Mouse (Mus musculus) MEL (cell line): ENCODE results near the gene Pcsk5. TPM values are rescaled to one million over a fixed set of nuclear protein-coding genes. Genes with fewer than 3 reads are reported as not detected.
A peak's percentile ranks its signal among the peaks of the same experiment; 100 is the strongest.

Experiments
- DNase-seq: peaks from one replicate; pipeline ENCODE4 v3.0.0; 2011; ENCODE audit warnings: low read depth, low spot score
- H3K27ac ChIP-seq: 2 replicates; pipeline ENCODE4 v1.5.1; 2012; ENCODE audit warnings: low read depth, mild to moderate bottlenecking, control low read depth, low read length, moderate library complexity; ENCODE audit not compliant: control insufficient read depth
- H3K27me3 ChIP-seq, 2 experiments: fragments of 150-350 bp in 1 of 2; sonication (generic) in 1 of 2; 2 replicates each; pipeline ENCODE4 v1.6.1; 2012; ENCODE audit warnings: low read length in 2 of 2, mild to moderate bottlenecking in 2 of 2, improper control_type of control experiment in 1 of 2, moderate library complexity in 1 of 2; ENCODE audit not compliant: insufficient read depth in 2 of 2, control insufficient read depth in 1 of 2
- H3K36me3 ChIP-seq, 2 experiments: 2 replicates each; pipeline ENCODE4 v1.6.1; 2012 to 2014; ENCODE audit warnings: low read length in 2 of 2, improper control_type of control experiment in 1 of 2, inconsistent platforms in 1 of 2, mild to moderate bottlenecking in 1 of 2; ENCODE audit not compliant: insufficient read depth in 2 of 2, control insufficient read depth in 1 of 2
- H3K4me1 ChIP-seq, 2 experiments: fragments of 150-350 bp in 1 of 2; sonication (generic) in 1 of 2; 2 replicates each; pipeline ENCODE4 v1.6.1; 2012; ENCODE audit warnings: low read length in 2 of 2, improper control_type of control experiment in 1 of 2, mild to moderate bottlenecking in 1 of 2; ENCODE audit not compliant: insufficient read depth in 2 of 2, control insufficient read depth in 1 of 2
- H3K4me3 ChIP-seq, 2 experiments: fragments of 150-350 bp in 1 of 2; sonication (generic) in 1 of 2; 2 replicates each; pipeline ENCODE4 v1.5.1; 2012; ENCODE audit warnings: low read depth in 2 of 2, low read length in 2 of 2, mild to moderate bottlenecking in 2 of 2, moderate library complexity in 2 of 2, control low read depth in 1 of 2, improper control_type of control experiment in 1 of 2; ENCODE audit not compliant: control insufficient read depth in 1 of 2, insufficient read depth in 1 of 2
- H3K79me2 ChIP-seq: 2 replicates; pipeline ENCODE4 v1.6.1; 2012; ENCODE audit warnings: mild to moderate bottlenecking, low read length, moderate library complexity; ENCODE audit not compliant: control insufficient read depth, poor library complexity, insufficient read depth
- H3K9ac ChIP-seq: 2 replicates; pipeline ENCODE4 v1.6.1; 2012; ENCODE audit warnings: low read depth, mild to moderate bottlenecking, control low read depth, low read length, moderate library complexity; ENCODE audit not compliant: control insufficient read depth, poor library complexity, severe bottlenecking
- H3K9me3 ChIP-seq: fragments of 150-350 bp; sonication (generic); replicated peaks from 2 replicates; pipeline ENCODE4 v1.6.1; 2012; ENCODE audit warnings: mild to moderate bottlenecking, low read length, improper control_type of control experiment, moderate library complexity; ENCODE audit not compliant: insufficient read depth
- ELF1 ChIP-seq: IDR thresholded peaks from 2 replicates; pipeline ENCODE4 v1.6.1; 2014; ENCODE audit warnings: low read depth, mild to moderate bottlenecking, inconsistent platforms, low read length, improper control_type of control experiment, moderate library complexity
- EP300 ChIP-seq, 2 experiments: IDR thresholded peaks; 2 replicates each; pipeline ENCODE4 v1.6.1; 2011; ENCODE audit warnings: improper control_type of control experiment in 2 of 2, low read length in 2 of 2, low read depth in 1 of 2, mild to moderate bottlenecking in 1 of 2
- GATA1 ChIP-seq: IDR thresholded peaks from 2 replicates; pipeline ENCODE4 v1.6.1; 2011; ENCODE audit warnings: low read depth, low read length, improper control_type of control experiment
- JUND ChIP-seq: IDR thresholded peaks from 2 replicates; pipeline ENCODE4 v1.6.1; 2011; ENCODE audit warnings: low read depth, mild to moderate bottlenecking, improper control_type of control experiment, low read length
- MAX ChIP-seq: IDR thresholded peaks from 2 replicates; pipeline ENCODE4 v1.6.1; 2011; ENCODE audit warnings: low read length, improper control_type of control experiment
- MEF2A ChIP-seq: IDR thresholded peaks from 2 replicates; pipeline ENCODE4 v1.6.1; 2014; ENCODE audit warnings: low read depth, mild to moderate bottlenecking, inconsistent platforms, low read length, improper control_type of control experiment; ENCODE audit not compliant: poor library complexity, insufficient replicate concordance, severe bottlenecking; ENCODE audit errors: extremely low read depth
- MYB ChIP-seq: IDR thresholded peaks from 2 replicates; pipeline ENCODE4 v1.6.1; 2011; ENCODE audit warnings: mild to moderate bottlenecking, low read depth, low read length, improper control_type of control experiment
- NRF1 ChIP-seq: IDR thresholded peaks from 2 replicates; pipeline ENCODE4 v1.6.1; 2014; ENCODE audit warnings: low read depth, mild to moderate bottlenecking, inconsistent platforms, low read length, improper control_type of control experiment, moderate library complexity; ENCODE audit not compliant: poor library complexity, insufficient read depth, severe bottlenecking
- RAD21 ChIP-seq: IDR thresholded peaks from 2 replicates; pipeline ENCODE4 v1.6.1; 2011; ENCODE audit warnings: mild to moderate bottlenecking, low read depth, low read length, improper control_type of control experiment
- RCOR1 ChIP-seq: IDR thresholded peaks from 2 replicates; pipeline ENCODE4 v1.6.1; 2012; ENCODE audit warnings: low read depth, mild to moderate bottlenecking, inconsistent platforms, low read length, improper control_type of control experiment
- SMC3 ChIP-seq: IDR thresholded peaks from 2 replicates; pipeline ENCODE4 v1.6.1; 2011; ENCODE audit warnings: low read depth, low read length, improper control_type of control experiment
- USF1 ChIP-seq: IDR thresholded peaks from 2 replicates; pipeline ENCODE4 v1.6.1; 2014; ENCODE audit warnings: low read depth, mild to moderate bottlenecking, inconsistent platforms, low read length, improper control_type of control experiment, moderate library complexity
- USF2 ChIP-seq, 2 experiments: IDR thresholded peaks; 2 replicates each; pipeline ENCODE4 v1.6.1; 2011 to 2012; ENCODE audit warnings: improper control_type of control experiment in 2 of 2, low read length in 2 of 2, borderline replicate concordance in 1 of 2, inconsistent platforms in 1 of 2, low read depth in 1 of 2, mild to moderate bottlenecking in 1 of 2; ENCODE audit not compliant: insufficient read depth in 1 of 2
- ZC3H11A ChIP-seq: IDR thresholded peaks from 2 replicates; pipeline ENCODE4 v1.6.1; 2012; ENCODE audit warnings: low read depth, mild to moderate bottlenecking, inconsistent platforms, low read length, improper control_type of control experiment
- ZKSCAN1 ChIP-seq: IDR thresholded peaks from 2 replicates; pipeline ENCODE4 v1.6.1; 2012; ENCODE audit warnings: low read depth, mild to moderate bottlenecking, inconsistent platforms, low read length, improper control_type of control experiment, moderate library complexity
- ZMIZ1 ChIP-seq: IDR thresholded peaks from 2 replicates; pipeline ENCODE4 v1.6.1; 2012; ENCODE audit warnings: low read depth, mild to moderate bottlenecking, inconsistent platforms, low read length, improper control_type of control experiment, moderate library complexity
- polyA plus RNA-seq, 2 experiments: library from polyadenylated mRNA; stranded (reverse) in 1 of 2; unstranded in 1 of 2; fragments of >175 nt in 1 of 2; fragments of >200 nt in 1 of 2; gene quantifications; 2 replicates each; pipeline versions ENCODE4 v1.2.1 to v1.2.4; 2012; ENCODE audit warnings: low replicate concordance in 2 of 2, low read depth in 1 of 2; ENCODE audit not compliant: insufficient read length in 2 of 2, insufficient read depth in 1 of 2, missing spikeins in 1 of 2
- total RNA-seq: library from RNA; depleted of rRNA; stranded (reverse); fragments of 300-350 nt; gene quantifications from 2 replicates; pipeline ENCODE4 v1.2.3, GENCODE M21; 2012

The Pcsk5 gene
- total and polyA plus RNA-seq, 3 experiments = not detected

DNA sequence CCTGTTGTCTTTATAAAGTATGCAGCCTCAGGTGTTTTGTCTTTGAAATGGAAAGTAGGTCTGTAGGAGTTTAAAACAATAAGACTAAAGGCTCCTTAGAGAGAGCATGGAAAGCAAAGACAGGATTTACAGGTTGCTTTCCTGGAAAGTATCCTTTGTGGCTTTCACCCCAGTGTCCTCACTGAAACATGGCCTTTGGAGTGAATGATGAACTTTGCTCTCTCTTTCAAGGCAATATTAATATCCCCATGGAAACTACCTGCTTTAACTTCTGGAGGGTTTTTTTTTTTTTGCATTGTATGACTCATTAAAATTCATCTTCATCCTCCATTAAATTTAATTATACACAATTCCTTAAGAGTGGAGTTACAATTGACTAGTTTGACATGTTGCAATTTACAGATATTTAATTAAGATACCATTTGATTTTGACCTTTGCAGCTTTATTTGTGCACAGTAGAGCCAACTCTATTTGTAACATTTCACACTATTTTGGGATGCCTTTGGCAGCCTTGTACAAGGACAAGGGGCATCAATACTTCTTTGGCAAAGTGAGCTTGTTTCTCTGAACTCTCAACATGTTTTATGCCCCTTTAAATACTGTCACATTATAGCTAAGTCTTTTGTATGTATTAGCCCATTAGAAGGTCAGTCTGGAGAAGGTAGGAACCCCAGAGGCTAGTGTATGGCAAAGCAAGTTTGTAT, 283.9 kb downstream of the Pcsk5 start:
- no peak for DNase-seq
- TF ChIP-seq RAD21 = no peak
- no peak for TF ChIP-seq GATA1
- TF ChIP-seq ZKSCAN1 = no peak
- no peak for TF ChIP-seq SMC3
- TF ChIP-seq JUND = no peak
- TF ChIP-seq RCOR1 = no peak
- no peak for TF ChIP-seq MYB
- TF ChIP-seq ZMIZ1 = no peak
- H3K27ac ChIP-seq = no peak overlapping the region
- no peak overlapping the region for H3K4me3 ChIP-seq
- H3K36me3 ChIP-seq = no peaks in the 10 kb centered on the region
- no peaks in the 10 kb centered on the region for H3K4me1 ChIP-seq
- no peaks in the 10 kb centered on the region for H3K9me3 ChIP-seq
- no peaks in the 10 kb centered on the region for H3K79me2 ChIP-seq
- H3K27me3 ChIP-seq = no peaks in the 10 kb centered on the region
- H3K9ac ChIP-seq = no peak overlapping the region

DNA sequence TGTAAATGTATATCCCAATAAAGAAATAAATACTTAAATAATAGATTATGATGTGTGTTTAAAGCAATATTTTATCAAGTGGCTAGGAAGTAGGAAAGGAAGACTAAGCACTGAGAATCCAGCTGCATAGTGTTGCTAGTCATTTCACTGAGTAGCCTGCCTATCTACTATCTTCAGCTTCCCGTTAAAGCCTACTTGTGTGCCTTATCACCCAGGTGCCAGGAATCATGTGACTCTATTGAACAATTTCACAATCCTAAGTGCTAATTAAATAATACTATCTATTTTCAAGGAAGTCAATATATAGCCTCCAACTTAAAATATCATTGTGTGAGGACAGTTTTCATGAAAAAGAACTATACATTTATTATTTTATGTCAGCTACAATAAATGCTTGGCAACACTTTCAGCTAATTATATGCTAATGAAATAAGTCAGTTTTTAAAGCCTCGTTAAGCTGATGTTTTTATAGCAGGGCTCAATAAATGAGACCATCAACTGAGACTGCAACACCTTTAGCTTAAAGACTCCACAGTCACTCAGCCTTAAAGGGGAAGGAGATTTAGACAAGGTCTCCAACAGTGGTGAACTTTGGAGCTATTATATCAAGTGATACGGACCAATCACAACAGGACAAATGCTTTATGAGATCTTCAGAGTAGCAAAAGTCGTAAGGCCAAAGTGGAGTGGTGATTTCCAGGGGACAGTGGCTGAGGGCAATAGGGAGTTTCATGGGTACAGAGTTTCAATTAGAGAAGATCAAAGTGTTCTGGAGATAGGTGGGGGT, 308.5 kb downstream of the Pcsk5 start:
- no peak overlapping the region for H3K4me3 ChIP-seq
- no peak overlapping the region for H3K27ac ChIP-seq
- no peak overlapping the region for H3K9ac ChIP-seq
- H3K9me3 ChIP-seq = no peaks in the 10 kb centered on the region
- no peaks in the 10 kb centered on the region for H3K36me3 ChIP-seq
- no peaks in the 10 kb centered on the region for H3K4me1 ChIP-seq
- TF ChIP-seq USF2 (IDR thresholded peaks at IDR 0.05; ENCODE audit: borderline replicate concordance in 1 of 2, insufficient read depth in 1 of 2, low read depth in 1 of 2, low read length in 2 of 2) (0 out of 4 replicates have a peak, but pooled peaks of 1 of the 2 experiments have one; percentile 5), EP300 (IDR thresholded peaks at IDR 0.05; ENCODE audit: low read depth in 1 of 2, low read length in 2 of 2) (peak; percentile 39 to 41; a peak in 2 of 4 replicates), MEF2A (no peak), MAX (no peak), NRF1 (no peak), GATA1 (0 out of 2 replicates have a peak, but pooled peaks have one; percentile 14), ELF1 (no peak), SMC3 (no peak), ZC3H11A (no peak), USF1 (peak; percentile 74; the same call in 1 of the 2 replicates)
- no peaks in the 10 kb centered on the region for H3K79me2 ChIP-seq
- no peaks in the 10 kb centered on the region for H3K27me3 ChIP-seq
- peak; percentile 16 for DNase-seq
